Mouse (Mus musculus): ENCODE results near the gene Trp53rkb. TPM values are rescaled to one million over a fixed set of nuclear protein-coding genes. Genes with fewer than 3 reads are reported as not detected.

Trp53rkb gene
- total RNA-seq, 2 experiments from 2014 or later = 2.6 to 2.8 TPM

DNA sequence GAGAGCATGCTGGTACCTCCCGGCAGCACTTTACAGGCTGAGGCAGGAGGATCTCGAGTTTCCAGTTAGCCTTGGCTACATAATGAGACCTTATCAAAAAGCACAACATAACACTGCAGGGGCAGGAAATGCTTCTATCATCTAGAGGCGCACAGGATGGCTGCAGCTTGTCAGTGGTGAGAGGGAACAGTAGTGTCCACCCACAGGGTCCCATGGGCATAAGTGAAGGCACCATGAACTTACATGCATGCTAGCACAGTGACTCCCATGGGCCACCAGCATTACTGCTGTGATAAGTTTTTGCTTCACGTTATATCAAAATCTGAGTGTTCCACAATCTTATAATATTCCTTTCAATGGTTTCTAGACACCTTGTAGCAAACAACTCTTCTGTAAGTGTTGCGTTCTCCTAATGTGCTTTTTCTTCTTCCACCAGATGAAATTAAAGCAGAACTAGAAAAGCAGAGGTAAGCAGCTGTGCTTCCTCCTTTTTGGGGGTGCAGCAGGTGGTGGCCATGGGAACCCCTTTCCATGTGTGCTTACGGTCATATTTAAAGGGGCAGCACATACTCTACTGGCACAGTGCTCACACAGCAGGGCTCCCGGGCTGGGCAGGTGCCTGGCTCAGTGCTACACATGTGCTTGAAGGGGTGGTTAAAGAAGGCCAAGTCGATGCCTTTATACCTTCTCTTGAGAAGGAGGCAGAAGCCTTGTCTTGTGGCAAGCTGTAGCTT is 34.3 kb downstream of the Trp53rkb start:
- no peak for DNase-seq
- intact Hi-C loops (cut with DNase I) = no loop called here

DNA sequence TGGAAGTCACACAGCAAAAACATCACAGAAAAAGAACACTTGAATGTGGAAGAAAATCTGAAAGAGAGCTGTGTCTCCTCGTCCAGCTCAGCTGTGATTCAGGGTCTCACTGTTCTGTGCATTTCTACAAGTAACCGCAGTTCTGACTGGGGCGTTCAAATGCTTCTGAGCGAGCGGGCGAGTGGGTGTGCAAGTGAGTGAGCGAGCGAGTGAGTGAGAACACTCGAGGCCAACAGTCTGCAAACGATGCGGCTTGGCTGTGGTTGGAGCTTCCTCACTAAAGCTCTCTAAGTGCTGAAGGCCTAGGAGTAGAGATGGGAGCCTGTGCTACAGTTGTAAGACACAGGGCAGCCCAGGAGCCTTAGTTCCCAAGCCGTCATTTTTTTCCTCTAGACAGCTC is 36.0 kb downstream of the Trp53rkb start:
- DNase-seq = no peak
- intact Hi-C loops (cut with DNase I) = no loop called here

GRCm38 (mm10) chr2:166830350-166830749 is 38.0 kb downstream of the Trp53rkb start:
- intact Hi-C loops (cut with DNase I) = no loop called here
- DNase-seq = no peak

- no peak for DNase-seq
- intact Hi-C loops (cut with DNase I) = no loop called here
Measured at GRCm38 (mm10) chr2:166834091-166834490, 41.8 kb downstream of the Trp53rkb start.

GRCm38 (mm10) chr2:166834796-166835195 is 42.5 kb downstream of the Trp53rkb start:
- DNase-seq = no peak
- intact Hi-C loops (cut with DNase I) = no loop called here

DNA sequence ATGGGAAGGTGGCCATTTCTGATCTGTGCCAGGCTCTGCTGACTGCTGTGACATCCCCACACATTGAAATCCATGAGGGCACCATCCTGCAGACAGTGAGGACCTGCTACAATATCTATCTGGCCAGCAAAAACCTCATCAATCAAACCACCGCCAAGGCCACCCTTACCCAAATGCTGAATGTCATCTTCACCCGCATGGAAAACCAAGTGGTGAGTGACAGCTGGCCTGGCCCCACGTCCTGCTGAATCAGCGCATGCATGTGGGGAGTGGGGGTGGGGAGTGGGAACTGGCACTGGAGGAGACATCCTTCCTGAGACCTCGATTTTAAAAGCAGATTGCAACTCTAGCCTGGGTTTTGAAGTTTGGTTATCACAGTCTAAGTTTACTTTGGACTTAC is 43.2 kb downstream of the Trp53rkb start:
- intact Hi-C loops (cut with DNase I) = no loop called here
- no peak for DNase-seq

DNA sequence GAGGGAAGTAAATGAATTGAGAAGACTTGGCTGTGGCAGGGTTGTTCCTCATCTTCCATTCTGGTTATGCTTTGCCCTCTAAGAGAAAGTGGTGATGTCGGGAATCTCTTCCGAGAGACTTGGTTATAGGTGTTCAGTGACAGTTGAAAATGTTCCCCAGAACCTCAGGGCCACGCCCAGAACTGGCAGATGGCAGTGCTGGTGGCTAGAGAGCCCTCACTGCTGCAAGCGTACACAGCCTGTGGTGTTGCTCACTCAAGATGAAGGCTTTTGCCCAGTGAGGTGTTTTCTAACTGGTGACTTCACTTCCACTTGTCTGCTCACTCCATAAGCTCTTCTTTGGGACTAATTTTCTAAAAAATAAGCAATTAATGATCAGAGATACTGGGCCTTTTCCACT is 49.5 kb downstream of the Trp53rkb start:
- intact Hi-C loops (cut with DNase I) = no loop called here
- no peak for DNase-seq

Other genes with a start within 250 kb of the Trp53rkb start
- 1 to 10 TPM; 3.7 to 5.0 TPM for gene Prex1, start 78.7 kb upstream of the Trp53rkb start, total RNA-seq (2021)
- 10 to 100 TPM; 24.3 to 27.5 TPM for gene Arfgef2, start 13.1 kb downstream of the Trp53rkb start, total RNA-seq (2021)
- 10 to 100 TPM; 46.2 to 50.9 TPM for gene Cse1l, start 113.5 kb downstream of the Trp53rkb start, total RNA-seq (2021)
- gene Stau1, start 203.8 kb downstream of the Trp53rkb start, total RNA-seq (2021) = 10 to 100 TPM; 30.9 to 33.6 TPM
- 1 to 10 TPM; 6.1 to 8.3 TPM for gene Ddx27, start 222.7 kb downstream of the Trp53rkb start, total RNA-seq (2021)

All from gastrocnemius, postnatal 36 days (tissue).